Mouse (Mus musculus) neural tube, embryonic 14.5 days (tissue): ENCODE data around the gene Ubtf. TPM values are rescaled to one million over a fixed set of nuclear protein-coding genes. Genes with fewer than 3 reads are reported as not detected.

Source experiments
- ATAC-seq: fragments of 200-750 bp; cut with Nextera tagmentation; 2 replicates; pipeline ENCODE4 v1.8.0; 2017; ENCODE audit warnings: low read depth, mild to moderate bottlenecking, moderate TSS enrichment, moderate library complexity
- H3K27ac ChIP-seq: fragments of 300-500 bp; sonication (generic); 2 replicates; pipeline ENCODE4 v1.5.1; 2014; ENCODE audit warnings: low read depth, mild to moderate bottlenecking, control low read depth, low read length, moderate library complexity, mixed read lengths
- H3K27me3 ChIP-seq: fragments of 300-500 bp; sonication (generic); 2 replicates; pipeline ENCODE4 v1.6.1; 2014; ENCODE audit warnings: low read length; ENCODE audit not compliant: control insufficient read depth, insufficient read depth
- H3K36me3 ChIP-seq: fragments of 300-500 bp; sonication (generic); 2 replicates; pipeline ENCODE4 v1.6.1; 2014; ENCODE audit warnings: low read length, mixed read lengths; ENCODE audit not compliant: control insufficient read depth, insufficient read depth
- H3K4me1 ChIP-seq: fragments of 300-500 bp; sonication (generic); 2 replicates; pipeline ENCODE4 v1.6.1; 2014; ENCODE audit warnings: low read length; ENCODE audit not compliant: control insufficient read depth, insufficient read depth
- H3K4me2 ChIP-seq: fragments of 300-500 bp; sonication (generic); 2 replicates; pipeline ENCODE4 v1.6.1; 2014; ENCODE audit warnings: mild to moderate bottlenecking, low read depth, low read length, control low read depth
- H3K4me3 ChIP-seq: fragments of 300-500 bp; sonication (generic); 2 replicates; pipeline ENCODE4 v1.5.1; 2014; ENCODE audit warnings: low read depth, low read length, control low read depth, mixed read lengths
- H3K9ac ChIP-seq: fragments of 300-500 bp; sonication (generic); replicated peaks from 2 replicates; pipeline ENCODE4 v1.6.1; 2014; ENCODE audit warnings: low read depth, mild to moderate bottlenecking, control low read depth, low read length, mixed read lengths
- H3K9me3 ChIP-seq: fragments of 300-500 bp; sonication (generic); 2 replicates; pipeline ENCODE4 v1.6.1; 2016; ENCODE audit warnings: low read length; ENCODE audit not compliant: control insufficient read depth
- WGBS: fragments of 180-500 bp; shearing (Covaris S2); extraction: QIAGEN DNeasy Blood & Tissue Kit; methylation state at CpG from one replicate; pipeline ENCODE4 v1.1.7; 2014; 5-methylcytosine and 5-hydroxymethylcytosine counted together
- polyA plus RNA-seq: library from polyadenylated mRNA; unstranded; fragments of >200 nt; fragmentation: Nextera tagmentation; extraction: Ambion mirVana; gene quantifications from 2 replicates; pipeline ENCODE4 v1.2.1, GENCODE M21; 2014

The Ubtf gene
- polyA plus RNA-seq, 1 experiment from 2014 or later: 70.3 TPM

DNA sequence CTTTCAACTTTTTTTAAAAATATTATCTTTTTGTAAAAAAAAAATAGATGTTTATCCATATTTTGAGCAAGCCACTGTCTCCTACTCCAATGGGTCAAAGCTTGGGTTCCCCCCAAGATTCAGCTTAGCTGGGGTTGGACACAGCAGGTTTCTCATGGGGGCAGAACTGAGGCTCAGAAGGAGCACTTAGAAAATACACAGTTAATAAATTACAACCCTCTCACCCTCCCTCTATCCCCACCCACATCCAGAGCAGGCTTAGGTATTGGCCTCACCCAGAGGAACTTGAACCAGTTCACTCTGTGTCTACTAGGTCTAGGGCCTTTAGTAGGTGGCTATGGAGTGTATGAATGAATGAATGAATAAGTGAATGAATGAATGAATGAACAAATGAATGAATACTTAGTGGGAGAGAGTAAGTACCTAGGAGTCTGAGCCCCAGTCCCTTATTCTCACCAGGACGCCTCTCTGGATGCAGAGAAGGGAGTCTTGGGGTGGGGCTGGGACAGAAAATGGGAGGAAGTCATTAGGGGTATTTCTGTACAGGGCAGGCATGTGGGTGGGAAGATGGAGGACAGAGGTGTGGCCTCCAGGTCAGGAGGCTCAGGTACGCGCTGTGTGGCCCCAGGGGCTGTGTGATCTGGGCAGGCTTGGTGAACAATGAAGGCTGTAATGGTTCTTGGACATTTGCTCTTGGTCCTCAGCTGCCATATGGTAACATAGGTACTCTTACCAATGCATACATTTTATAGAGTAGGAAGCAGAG, 29.8 kb upstream of the Ubtf start:
- no peak overlapping the region for H3K9ac ChIP-seq
- no peak overlapping the region for H3K4me3 ChIP-seq
- no peaks in the 10 kb centered on the region for H3K36me3 ChIP-seq
- H3K27me3 ChIP-seq: no peaks in the 10 kb centered on the region
- WGBS: 81% methylated on average over 3 of the region's 3 CpGs
- H3K4me2 ChIP-seq: no peak overlapping the region
- ATAC-seq: no peak
- no peak overlapping the region for H3K27ac ChIP-seq
- no peaks in the 10 kb centered on the region for H3K9me3 ChIP-seq
- H3K4me1 ChIP-seq: no peaks in the 10 kb centered on the region

DNA sequence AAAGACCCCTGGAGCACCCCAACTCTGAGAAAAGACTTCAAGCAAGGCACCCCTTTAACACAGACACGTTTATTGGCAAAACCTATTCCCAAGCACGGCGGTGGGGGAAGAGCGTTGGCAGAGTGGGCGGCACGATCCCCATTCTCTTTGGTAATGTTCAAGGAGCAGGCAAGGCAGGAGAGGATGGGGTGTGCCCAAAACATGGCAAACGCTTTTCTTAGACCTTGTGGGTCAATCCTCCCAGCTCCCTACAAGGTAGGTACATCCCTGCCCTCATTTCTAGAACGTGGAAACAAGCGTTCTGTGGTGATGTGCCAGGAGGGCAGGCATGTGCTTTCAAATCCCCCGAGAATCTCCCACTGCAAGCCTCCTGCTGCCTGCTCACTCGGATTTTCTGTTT, 29.2 kb upstream of the Ubtf start:
- H3K27ac ChIP-seq: no peak overlapping the region
- no peak overlapping the region for H3K4me3 ChIP-seq
- no peaks in the 10 kb centered on the region for H3K4me1 ChIP-seq
- no peak overlapping the region for H3K9ac ChIP-seq
- WGBS: 80% methylated on average over 11 of the region's 11 CpGs
- H3K4me2 ChIP-seq: no peak overlapping the region
- ATAC-seq: no peak
- H3K36me3 ChIP-seq: no peaks in the 10 kb centered on the region
- no peaks in the 10 kb centered on the region for H3K27me3 ChIP-seq
- no peaks in the 10 kb centered on the region for H3K9me3 ChIP-seq

DNA sequence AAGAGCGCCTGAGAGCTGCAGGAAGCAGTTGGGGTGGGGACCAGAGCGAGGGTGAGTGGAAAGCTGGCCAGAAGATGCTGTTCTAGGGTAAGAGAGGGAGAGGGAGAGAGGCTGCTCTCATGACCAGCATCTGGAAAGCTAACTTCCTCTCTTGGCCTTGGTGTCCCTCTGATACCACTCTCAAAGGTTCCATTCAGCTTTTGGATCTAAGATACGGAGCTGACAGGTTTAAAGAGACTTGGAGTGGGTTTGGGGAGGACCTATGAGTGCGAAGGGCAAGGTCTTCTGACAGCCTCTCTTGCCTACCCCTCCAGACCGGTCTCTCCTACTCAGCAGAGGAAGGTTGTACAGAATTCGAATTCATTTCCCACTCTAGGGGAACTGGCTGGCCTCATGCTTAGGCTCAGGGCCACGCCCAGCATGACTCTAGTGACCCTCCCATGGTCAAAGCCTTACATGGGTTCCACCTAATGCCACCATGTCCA, 28.6 kb upstream of the Ubtf start:
- 92% methylated on average over 7 of the region's 7 CpGs for WGBS
- no peak overlapping the region for H3K4me3 ChIP-seq
- no peak overlapping the region for H3K27ac ChIP-seq

DNA sequence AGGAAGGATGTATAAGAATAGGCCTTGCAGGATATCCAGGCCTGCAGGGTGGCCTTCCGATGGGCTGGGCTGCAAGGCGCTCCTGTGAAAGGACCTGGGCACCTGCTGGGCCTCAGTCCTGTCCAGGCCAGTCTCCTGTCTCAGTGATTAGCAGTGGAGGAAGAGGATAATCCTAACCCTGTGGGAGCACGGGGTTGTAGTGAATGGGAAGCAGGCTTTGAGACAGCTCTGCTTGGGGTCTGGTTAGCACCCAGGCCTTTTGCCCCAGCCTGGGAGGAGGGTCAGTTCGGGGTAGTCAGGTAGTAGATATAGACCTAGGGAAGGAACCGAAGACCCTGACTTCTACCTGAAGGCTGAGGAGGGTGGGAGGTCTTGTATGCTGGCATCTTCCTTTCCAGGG, 28.1 kb upstream of the Ubtf start:
- no peaks in the 10 kb centered on the region for H3K27me3 ChIP-seq
- H3K4me3 ChIP-seq: no peak overlapping the region
- H3K4me1 ChIP-seq: no peaks in the 10 kb centered on the region
- no peaks in the 10 kb centered on the region for H3K9me3 ChIP-seq
- H3K9ac ChIP-seq: no peak overlapping the region
- H3K4me2 ChIP-seq: no peak overlapping the region
- no peak overlapping the region for H3K27ac ChIP-seq
- 76% methylated on average over 5 of the region's 5 CpGs for WGBS
- no peaks in the 10 kb centered on the region for H3K36me3 ChIP-seq
- no peak for ATAC-seq

More for the DNA sequence above, 28.6 kb upstream of the Ubtf start:
- ATAC-seq: no peak
- no peak overlapping the region for H3K9ac ChIP-seq
- H3K36me3 ChIP-seq: no peaks in the 10 kb centered on the region
- no peaks in the 10 kb centered on the region for H3K27me3 ChIP-seq
- H3K4me2 ChIP-seq: no peak overlapping the region
- no peaks in the 10 kb centered on the region for H3K4me1 ChIP-seq
- no peaks in the 10 kb centered on the region for H3K9me3 ChIP-seq

- H3K4me3 ChIP-seq: no peak overlapping the region
- no peak for ATAC-seq
- WGBS: 51% methylated on average over 5 of the region's 5 CpGs
These were observed 27.4 kb upstream of the Ubtf start for GRCm38 (mm10) chr11:102346926-102347325.

GRCm38 (mm10) chr11:102344458-102344857, 24.9 kb upstream of the Ubtf start:
- Histone ChIP-seq H3K9me3 (no peaks in the 10 kb centered on the region), H3K4me1 (no peaks in the 10 kb centered on the region), H3K4me3 (no peak overlapping the region), H3K27ac (no peak overlapping the region), H3K27me3 (no peaks in the 10 kb centered on the region), H3K4me2 (no peak overlapping the region), H3K9ac (no peak overlapping the region), H3K36me3 (no peaks in the 10 kb centered on the region)
- 90% methylated on average over 3 of the region's 3 CpGs for WGBS
- ATAC-seq: no peak

More at GRCm38 (mm10) chr11:102346926-102347325, 27.4 kb upstream of the Ubtf start:
- no peaks in the 10 kb centered on the region for H3K27me3 ChIP-seq
- no peaks in the 10 kb centered on the region for H3K4me1 ChIP-seq
- H3K9ac ChIP-seq: no peak overlapping the region
- H3K9me3 ChIP-seq: no peaks in the 10 kb centered on the region
- no peak overlapping the region for H3K4me2 ChIP-seq
- H3K27ac ChIP-seq: no peak overlapping the region
- H3K36me3 ChIP-seq: no peaks in the 10 kb centered on the region

DNA sequence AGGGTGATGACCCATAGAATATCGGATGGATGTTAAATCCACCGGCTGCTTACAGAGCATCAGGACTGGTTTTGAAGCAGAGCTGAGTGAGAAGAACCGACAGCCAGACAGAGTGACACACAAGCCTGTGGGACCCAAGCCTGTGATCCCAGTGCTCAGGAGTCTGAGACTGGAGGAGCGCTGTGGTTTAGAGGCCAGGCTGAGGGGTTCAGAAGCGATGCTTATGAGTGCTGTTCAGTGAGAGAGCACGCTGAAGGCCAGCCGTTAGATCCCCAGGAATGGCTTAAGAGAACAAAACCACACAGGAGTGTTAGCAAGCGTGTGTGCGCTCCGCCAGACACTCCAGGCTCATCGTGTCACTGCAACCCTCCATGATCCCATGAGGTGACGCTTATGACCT, 23.2 kb upstream of the Ubtf start:
- no peak for ATAC-seq
- Histone ChIP-seq H3K4me3 (no peak overlapping the region), H3K27me3 (no peaks in the 10 kb centered on the region), H3K4me2 (no peak overlapping the region), H3K4me1 (no peaks in the 10 kb centered on the region; the same call in 1 of the 2 replicates), H3K9me3 (no peaks in the 10 kb centered on the region), H3K36me3 (no peaks in the 10 kb centered on the region), H3K9ac (no peak overlapping the region), H3K27ac (no peak overlapping the region)
- WGBS: 55% methylated on average over 12 of the region's 12 CpGs

GRCm38 (mm10) chr11:102341101-102341500, 21.6 kb upstream of the Ubtf start:
- Histone ChIP-seq H3K4me2 (no peak overlapping the region), H3K27ac (no peak overlapping the region), H3K9me3 (no peaks in the 10 kb centered on the region), H3K4me3 (no peak overlapping the region), H3K27me3 (no peaks in the 10 kb centered on the region), H3K36me3 (no peaks in the 10 kb centered on the region), H3K4me1 (no peaks in the 10 kb centered on the region; the same call in 1 of the 2 replicates), H3K9ac (no peak overlapping the region)
- 92% methylated on average over 4 of the region's 4 CpGs for WGBS
- no peak for ATAC-seq

- Histone ChIP-seq H3K27me3 (no peaks in the 10 kb centered on the region), H3K4me1 (no peaks in the 10 kb centered on the region; the same call in 1 of the 2 replicates), H3K9me3 (no peaks in the 10 kb centered on the region), H3K9ac (no peak overlapping the region), H3K4me3 (no peak overlapping the region), H3K36me3 (no peaks in the 10 kb centered on the region), H3K4me2 (no peak overlapping the region), H3K27ac (no peak overlapping the region)
- WGBS: 68% methylated on average over 4 of the region's 4 CpGs
- ATAC-seq: no peak
These were observed 20.1 kb upstream of the Ubtf start for GRCm38 (mm10) chr11:102339624-102340023.
